Mouse (Mus musculus): ENCODE measurements around the gene Rnf167.

Rnf167 gene

DNA sequence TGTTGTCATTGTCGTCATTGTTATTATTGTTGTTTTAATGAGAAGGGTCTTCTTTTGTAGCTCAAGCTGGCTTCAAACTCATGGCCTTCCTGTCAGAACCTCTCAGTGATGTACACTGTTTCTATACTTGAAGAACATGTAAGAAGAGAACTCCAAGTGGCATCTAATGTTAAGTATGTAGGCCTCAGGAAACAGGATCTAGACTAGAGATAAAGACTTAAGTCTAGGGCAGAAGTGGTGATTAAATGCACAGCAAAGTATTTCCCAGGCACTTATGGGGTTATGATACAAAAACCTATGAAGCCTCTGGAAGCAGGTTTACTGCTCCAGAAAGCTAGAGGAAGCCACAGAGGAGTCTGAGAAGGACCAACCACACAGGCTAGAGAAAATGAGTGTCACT lies 8.7 kb upstream of the Rnf167 start:
- DNase-seq = no peak

GRCm38 (mm10) chr11:70638714-70639278 lies 8.2 kb upstream of the Rnf167 start, which contains the start of gene Gp1ba:
TSS of gene Gp1ba (plus strand) at chr11:70639122.
- no peak for DNase-seq

- no peak for DNase-seq
Measured at GRCm38 (mm10) chr11:70639976-70640375, 7.1 kb upstream of the Rnf167 start.

- no peak for DNase-seq
Measured at GRCm38 (mm10) chr11:70641241-70641640, 5.8 kb upstream of the Rnf167 start.

GRCm38 (mm10) chr11:70643051-70643450 lies 4.0 kb upstream of the Rnf167 start:
- DNase-seq = no peak

DNA sequence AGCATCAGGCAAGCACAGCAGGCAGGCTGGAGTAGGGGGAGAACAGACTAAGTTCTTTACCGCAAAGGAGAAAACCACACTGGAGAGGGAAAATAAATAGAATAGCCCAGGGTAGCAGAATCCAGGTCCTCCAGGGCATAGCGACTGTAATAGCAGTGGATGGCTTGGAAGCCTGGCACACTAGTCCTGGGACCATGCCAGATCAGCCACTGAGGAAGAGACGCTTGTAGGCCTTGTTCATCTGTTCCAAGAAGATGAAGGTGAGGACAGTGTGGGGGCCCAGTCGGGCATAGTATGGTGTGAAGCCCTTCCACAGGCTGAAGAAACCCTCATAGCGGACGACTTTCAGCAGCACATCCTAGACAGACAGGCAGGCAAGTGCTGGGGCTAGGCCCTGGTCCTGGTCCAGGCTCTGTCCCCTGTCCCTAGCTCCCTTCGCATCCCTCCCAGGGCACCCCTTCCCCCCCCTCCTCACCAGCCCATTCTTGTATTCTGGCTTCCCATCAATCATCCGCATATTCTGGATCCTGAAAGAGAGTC lies 2.4 kb upstream of the Rnf167 start:
- DNase-seq = no peak

GRCm38 (mm10) chr11:70645461-70646258 lies 1.4 kb upstream of the Rnf167 start:
- no peak for DNase-seq

- DNase-seq = no peak
Measured at GRCm38 (mm10) chr11:70646259-70646555, 828 bp upstream of the Rnf167 start.

DNA sequence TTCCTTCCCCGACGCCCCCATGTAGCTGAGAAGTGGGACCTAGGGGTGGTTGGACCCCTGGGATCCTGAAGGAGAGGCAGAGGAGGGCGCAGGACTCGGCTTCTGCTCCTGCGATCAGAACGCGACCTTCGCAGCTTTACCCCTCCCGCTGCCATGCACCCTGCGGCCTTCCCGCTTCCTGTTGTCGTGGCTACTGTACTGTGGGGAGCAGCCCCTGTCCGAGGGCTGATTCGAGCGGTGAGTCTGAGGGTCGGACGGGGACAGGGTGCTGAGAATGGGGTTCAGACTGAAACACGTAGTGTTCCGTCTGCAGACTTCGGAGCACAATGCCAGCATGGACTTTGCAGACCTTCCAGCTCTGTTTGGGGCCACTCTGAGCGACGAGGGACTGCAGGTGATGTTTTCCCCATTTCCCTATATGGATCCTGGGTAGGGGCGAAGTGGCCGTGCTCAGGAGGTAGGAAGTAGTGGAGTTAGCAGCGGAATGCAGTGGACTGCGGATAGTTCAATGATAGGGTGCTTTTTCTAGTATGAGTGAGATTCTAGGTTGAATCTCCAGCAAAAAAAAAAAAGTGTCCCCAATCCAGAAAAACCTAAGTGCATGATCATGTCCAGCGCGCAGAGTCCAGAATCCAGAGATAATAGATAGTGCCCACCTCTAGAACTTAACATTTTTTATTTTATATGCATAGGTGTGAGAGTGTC lies 833 bp downstream of the Rnf167 start:
- peak; percentile 66 for DNase-seq

DNA sequence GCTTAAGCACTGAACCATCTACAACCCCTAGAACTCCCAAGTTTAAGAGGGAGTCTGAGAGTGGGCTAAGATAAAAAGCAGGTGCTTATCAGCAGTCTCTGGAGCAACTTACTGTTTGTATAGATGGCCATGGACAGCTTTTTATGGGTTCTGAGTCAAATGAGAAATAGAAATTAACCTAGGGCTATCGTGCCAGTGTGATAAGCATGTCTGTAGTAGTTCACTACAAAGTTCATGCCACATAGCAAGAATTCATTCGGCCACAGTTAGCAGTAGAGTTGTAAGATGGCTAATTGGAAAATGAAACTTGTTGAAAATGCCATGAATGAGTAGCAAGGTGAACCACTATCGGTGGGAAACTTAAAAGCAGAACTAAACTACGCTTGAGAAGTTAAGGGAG lies 1.5 kb downstream of the Rnf167 start:
- DNase-seq = no peak

DNA sequence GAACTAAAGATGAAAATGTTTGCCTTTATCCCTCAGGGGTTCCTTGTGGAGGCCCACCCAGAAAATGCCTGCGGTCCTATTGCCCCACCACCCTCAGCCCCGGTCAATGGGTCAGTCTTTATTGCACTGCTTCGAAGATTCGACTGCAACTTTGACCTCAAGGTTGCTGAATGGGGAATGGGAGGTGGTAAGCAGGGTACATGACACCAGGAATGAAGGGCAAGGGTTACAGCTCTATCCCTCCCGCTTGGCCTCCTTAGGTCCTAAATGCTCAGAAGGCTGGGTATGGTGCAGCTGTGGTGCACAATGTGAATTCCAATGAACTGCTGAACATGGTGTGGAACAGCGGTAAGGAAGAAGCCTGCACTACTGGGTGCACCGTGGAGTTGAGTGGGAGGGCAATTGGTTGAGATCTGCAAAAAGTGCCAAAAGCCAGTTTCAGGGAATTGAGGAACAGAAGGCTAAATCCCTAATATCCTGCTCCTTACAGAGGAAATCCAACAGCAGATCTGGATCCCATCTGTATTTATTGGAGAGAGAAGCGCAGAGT lies 2.2 kb downstream of the Rnf167 start:
- no peak for DNase-seq

GRCm38 (mm10) chr11:70650322-70651175 lies 3.5 kb downstream of the Rnf167 start:
- DNase-seq = peak; percentile 61

DNA sequence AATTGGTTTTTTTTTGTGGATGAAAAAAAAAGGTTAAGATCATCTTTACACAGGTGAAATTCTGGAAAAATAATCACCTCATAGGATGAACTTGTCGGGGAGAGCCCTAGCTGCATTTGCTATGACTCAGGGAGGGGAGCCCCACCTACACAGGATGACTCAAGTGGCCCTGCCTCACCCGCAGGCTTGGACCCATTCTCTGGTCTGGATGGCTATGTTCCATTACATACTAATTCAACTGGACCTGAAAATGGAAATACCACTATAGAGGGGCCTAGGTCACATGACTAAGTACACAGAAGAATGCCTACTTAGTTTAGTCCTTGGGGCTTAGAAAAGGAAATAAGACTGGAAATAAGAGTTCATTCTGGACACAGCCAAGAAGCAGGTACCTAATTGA lies 4.4 kb downstream of the Rnf167 start:
- DNase-seq = no peak

GRCm38 (mm10) chr11:70652029-70652883 lies 5.2 kb downstream of the Rnf167 start:
- DNase-seq = peak; percentile 65

DNA sequence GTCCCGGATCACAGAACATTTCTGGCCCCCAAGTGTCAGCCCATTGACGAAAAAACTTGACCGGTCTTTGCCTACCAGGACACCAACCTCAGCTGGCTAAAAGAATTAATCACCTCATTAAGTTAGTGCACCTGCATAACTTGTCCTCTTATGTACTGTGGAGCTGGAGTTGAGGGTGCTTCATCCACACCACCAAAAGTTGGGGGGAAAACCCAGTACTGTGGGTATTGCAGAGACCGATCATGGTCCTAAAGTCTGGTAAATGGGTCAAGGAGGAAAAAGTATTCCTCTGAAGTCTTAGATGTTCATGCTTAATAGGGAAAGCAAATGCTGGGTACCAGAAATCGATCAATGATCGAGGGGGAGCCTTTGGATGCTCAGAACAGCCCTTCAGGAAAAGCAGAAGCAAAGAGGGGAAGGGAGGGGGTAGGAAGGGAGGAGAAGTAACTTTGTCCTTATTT lies 5.9 kb downstream of the Rnf167 start:
- no peak for DNase-seq

DNA sequence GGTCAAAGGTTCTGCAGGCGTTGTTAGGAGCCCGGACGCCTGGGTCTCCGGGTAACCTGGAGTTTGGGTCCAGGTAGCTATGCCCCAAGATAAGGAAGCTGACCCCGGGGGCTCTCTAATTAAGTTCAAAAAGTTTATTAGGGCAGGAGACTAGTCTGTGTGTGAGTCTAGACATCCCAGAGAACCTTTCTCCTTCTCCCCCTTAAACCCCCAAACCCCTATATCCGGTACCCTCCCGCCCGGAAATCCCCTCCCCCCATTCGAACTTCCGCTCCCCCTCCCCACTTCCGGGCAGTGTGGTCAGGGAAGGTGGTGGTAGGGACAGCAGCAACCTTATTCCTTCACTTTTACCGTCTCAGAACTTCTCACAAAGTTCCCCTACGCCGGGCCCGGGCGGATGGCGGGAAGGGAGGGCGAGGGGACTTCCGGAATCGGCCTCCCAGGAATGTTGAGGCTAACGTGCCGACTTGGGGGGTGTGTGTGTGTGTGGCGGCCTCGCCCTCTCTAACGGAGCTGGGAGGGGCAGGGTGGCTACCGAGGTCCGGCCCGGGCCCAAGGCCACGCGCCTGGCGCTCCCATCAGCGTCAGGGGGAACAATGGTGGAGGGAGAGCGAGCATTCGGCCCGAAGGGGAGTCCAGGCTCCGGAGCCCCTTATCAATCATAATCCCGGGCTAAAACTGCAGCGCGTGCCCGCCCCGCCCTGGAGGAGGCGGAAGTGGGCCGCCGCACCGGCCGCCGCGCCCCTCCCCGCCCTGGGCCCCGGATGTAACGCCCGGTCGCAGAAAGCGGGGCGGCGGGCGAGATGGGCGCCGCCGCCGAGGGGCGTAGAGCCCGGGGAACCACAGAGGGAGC lies 6.5 kb downstream of the Rnf167 start:
- DNase-seq = peak; percentile 86

DNA sequence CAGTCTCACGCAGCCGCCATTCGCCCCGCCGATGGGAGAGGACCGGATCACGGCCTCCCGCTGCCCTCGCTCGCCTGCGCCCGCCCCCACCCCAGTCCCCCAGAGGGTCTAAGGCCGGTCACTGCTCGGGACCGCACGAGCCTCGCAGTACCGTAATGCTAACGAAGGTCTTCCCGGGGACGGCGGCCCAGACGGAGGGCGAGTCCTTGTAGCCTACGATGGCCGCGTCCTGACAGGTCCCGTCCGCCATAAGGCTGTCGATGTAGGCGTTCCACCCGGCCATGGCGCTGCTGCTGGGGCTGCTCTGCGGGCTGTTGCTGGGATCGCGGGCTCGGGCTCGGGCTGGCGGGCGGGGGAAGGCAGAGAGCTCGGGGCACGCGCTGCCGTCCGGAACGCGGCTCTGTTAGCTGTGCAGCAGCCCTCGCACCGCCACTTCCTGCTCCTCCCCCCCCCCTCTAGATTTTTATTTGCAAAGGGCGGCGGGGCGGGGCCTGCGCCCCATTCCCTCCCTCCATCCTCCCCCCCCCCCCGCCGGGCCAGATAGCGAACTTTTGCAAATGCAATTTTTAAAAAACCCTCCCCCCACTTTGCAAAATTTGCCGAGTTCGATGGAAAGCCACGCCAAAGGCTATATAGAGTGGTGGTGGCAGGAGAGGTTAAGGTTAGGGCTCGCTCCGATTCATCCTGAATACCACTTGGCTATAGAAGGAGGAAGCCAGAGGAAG lies 7.3 kb downstream of the Rnf167 start, which contains the start of gene Pfn1:
Gene Pfn1 (minus strand): TSS at position 447 of the 725 bp plus-strand sequence.
- peak; percentile 83 for DNase-seq

GRCm38 (mm10) chr11:70654923-70655570 lies 8.0 kb downstream of the Rnf167 start:
- DNase-seq = peak; percentile 84
